Mouse (Mus musculus): ENCODE measurements around the gene Fhit.

Fhit gene

DNA sequence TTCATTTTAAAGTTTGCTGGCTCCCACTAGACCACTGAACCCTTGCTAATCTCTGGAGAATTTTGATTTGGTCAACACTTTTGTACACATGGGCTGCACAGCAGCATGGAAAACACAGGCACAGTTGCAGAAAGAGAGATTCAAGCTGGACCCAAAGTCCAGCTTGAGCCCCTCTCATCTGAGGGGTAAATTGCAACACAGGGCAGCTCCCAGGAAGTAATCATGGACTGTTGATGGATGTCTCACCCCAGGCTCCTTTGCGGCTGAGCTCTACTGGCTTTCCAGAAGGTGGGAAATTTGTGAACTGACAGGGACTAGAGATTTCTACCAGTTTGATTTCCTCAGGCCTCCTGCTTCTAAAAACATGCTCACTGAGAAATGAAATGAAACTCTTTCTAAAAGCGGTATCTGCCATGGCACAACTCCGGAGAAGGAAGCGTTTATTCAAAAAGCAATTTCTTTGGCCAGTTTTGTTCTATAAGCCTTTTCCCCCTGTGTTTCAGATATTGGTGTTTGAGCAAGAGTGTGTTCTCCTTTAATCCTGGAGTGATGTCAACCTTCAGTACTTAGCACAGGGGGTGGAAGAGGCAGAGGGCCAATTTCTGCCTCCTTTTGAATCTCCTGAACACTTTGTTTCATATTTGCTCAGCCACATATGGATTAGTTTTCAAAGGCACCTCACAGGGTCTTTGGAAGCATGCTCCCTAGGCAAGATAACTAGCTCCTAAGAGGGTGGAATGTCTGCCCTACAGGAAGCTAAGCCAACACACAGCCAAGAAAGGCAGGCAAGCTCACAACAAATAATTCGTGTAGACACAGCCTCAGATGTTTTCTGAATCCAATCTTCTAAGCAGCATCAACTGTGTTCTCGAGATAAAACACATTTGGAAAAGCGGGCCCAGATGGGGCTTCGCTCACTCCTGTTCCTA, 1578.3 kb downstream of the Fhit start:
- no peak for DNase-seq

DNA sequence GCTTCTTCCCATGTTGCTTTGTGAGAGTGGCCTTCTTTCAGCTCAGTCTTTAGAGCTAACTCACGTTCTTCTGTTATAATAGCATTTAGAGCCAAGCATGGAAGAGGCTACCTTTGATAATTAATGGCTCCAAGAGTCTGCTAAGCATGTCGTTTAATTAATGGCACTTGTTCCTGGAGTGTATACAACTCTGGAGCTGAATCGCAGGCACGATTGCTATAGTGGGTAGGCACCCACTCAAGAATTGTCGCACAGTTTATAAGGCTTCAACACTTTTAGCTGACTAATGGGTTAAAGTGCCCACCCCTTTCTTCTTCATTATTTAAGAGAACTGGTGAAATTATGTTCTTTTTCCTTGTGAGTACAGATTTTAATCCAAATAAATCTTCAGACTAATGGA, 1605.5 kb downstream of the Fhit start:
- no peak for DNase-seq

DNA sequence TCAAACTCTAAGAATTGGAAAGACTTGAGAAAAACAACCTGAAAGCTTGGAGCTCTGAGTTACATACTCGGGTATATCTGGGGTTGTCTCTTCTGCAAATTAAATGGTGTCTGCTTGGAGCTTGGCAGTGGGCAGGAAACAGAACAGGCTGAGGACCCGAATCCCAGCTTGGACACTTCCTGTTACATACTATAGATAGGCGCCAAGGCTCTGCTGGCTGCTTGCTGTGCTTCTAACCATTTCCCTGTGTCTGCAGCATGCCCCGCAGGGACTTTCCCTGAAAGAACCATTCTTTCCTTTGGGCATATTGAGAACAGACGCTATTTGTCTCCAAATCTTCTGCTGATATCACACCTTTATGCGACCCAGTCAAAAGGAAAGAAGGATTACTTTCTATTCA, 1606.0 kb downstream of the Fhit start:
- peak; percentile 2 for DNase-seq

GRCm38 (mm10) chr14:9552149-9552548, 1609.7 kb downstream of the Fhit start:
- no peak for DNase-seq

- no peak for DNase-seq
These were observed 1613.9 kb downstream of the Fhit start for GRCm38 (mm10) chr14:9547952-9548351.

DNA sequence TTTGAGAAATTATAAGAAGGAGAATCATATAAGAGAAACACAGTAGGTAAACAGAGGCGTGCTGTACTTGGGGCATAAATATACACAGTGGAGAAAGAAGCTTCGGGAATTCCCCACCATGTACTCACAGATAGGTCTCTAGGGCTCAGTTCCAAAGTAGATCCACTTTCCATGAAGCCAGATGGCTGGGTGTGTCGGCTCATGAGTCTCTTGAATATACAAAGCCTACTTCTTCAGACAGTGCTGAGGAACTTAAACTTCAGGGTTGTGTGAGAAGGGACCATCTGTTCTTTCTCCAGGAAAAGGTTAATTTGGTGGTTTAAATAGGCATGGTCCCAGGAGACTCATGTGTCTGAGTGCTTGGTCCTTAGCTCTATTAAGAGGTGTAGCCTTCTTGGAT, 1617.5 kb downstream of the Fhit start:
- no peak for DNase-seq

- DNase-seq: no peak
These were observed 1626.3 kb downstream of the Fhit start for GRCm38 (mm10) chr14:9535491-9535890.

- DNase-seq: no peak
These were observed 1632.6 kb downstream of the Fhit start for GRCm38 (mm10) chr14:9529247-9529646.

- no peak for DNase-seq
These were observed 1635.7 kb downstream of the Fhit start for GRCm38 (mm10) chr14:9526136-9526535.

DNA sequence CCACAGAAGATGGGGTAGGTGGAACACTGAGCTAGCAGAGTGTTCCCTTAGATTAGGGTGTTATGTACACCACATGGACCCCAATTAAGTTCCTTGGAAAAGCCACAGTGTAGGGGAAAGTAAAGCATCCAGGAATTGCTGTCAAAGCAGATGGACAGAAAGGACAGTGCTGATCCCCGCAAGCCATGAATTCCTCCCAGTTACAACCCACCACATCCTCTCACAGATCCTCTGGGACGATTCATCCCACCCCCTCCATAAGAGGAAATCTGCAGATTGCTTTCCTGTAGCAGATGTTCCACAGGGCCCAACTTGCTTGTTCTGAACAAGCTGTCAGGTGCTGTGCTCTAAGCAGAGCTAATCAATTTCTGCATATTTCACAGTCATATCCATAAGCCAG, 1644.2 kb downstream of the Fhit start:
- DNase-seq: no peak

GRCm38 (mm10) chr14:9509678-9510077, 1652.2 kb downstream of the Fhit start:
- DNase-seq: no peak
